Mouse (Mus musculus): ENCODE data around the gene 1700037H04Rik.

DNA sequence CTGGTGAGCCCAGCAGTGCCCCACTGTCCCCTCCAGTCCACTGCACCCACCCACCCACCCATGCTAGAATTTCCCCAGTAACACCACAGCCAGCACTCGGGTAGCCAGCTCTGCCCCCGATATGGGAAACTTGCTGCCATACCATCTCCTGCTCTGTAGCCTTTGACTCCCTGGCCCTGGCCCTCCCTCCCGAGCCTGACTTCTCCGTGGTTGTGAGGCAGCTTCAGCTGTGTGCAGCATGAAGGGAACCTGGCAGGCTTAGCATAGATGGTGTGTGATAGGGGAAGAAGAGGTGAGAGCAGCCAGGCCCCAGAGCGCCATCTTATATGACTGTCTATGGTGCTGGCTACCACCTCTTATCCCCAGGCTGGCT is 19.4 kb downstream of the 1700037H04Rik start:
- TF ChIP-seq EP300 (IDR thresholded peaks at IDR 0.05; ENCODE audit: low read depth) (no peak), CTCF (IDR thresholded peaks at IDR 0.05; ENCODE audit: low read depth) (no peak)

All from heart, postnatal 0 days (tissue).